Mouse (Mus musculus) lung, embryonic 16.5 days (tissue): Measurements from ENCODE around the gene Ncoa5. TPM values are rescaled to one million over a fixed set of nuclear protein-coding genes. Genes with fewer than 3 reads are reported as not detected.

ENCODE experiments used
- ATAC-seq: fragments of 200-750 bp; cut with Nextera tagmentation; 2 replicates; pipeline ENCODE4 v1.8.0; 2017; ENCODE audit warnings: low read depth, mild to moderate bottlenecking, moderate library complexity
- H3K27ac ChIP-seq: fragments of 300-500 bp; sonication (generic); 2 replicates; pipeline ENCODE4 v1.5.1; 2014; ENCODE audit warnings: mild to moderate bottlenecking, control low read depth, low read length
- H3K27me3 ChIP-seq: fragments of 300-500 bp; sonication (generic); 2 replicates; pipeline ENCODE4 v1.6.1; 2014; ENCODE audit warnings: low read depth, low read length, mixed read lengths; ENCODE audit not compliant: control insufficient read depth, insufficient read depth
- H3K36me3 ChIP-seq: fragments of 300-500 bp; sonication (generic); 2 replicates; pipeline ENCODE4 v1.6.1; 2014; ENCODE audit warnings: low read length; ENCODE audit not compliant: control insufficient read depth, insufficient read depth
- H3K4me1 ChIP-seq: fragments of 300-500 bp; sonication (generic); replicated peaks from 2 replicates; pipeline ENCODE4 v1.6.1; 2014; ENCODE audit warnings: low read length, mixed read lengths; ENCODE audit not compliant: control insufficient read depth, insufficient read depth
- H3K4me2 ChIP-seq: fragments of 300-500 bp; sonication (generic); 2 replicates; pipeline ENCODE4 v1.6.1; 2014; ENCODE audit warnings: low read depth, low read length, control low read depth
- H3K4me3 ChIP-seq: fragments of 300-500 bp; sonication (generic); 2 replicates; pipeline ENCODE4 v1.5.1; 2014; ENCODE audit warnings: mild to moderate bottlenecking, low read length, control low read depth
- H3K9ac ChIP-seq: fragments of 300-500 bp; sonication (generic); 2 replicates; pipeline ENCODE4 v1.6.1; 2014; ENCODE audit warnings: low read length, control low read depth
- H3K9me3 ChIP-seq: fragments of 300-500 bp; sonication (generic); 2 replicates; pipeline ENCODE4 v1.6.1; 2016; ENCODE audit warnings: low read length; ENCODE audit not compliant: control insufficient read depth
- WGBS: fragments of 180-500 bp; shearing (Covaris S2); extraction: QIAGEN DNeasy Blood & Tissue Kit; methylation state at CpG from one replicate; pipeline ENCODE4 v1.1.7; 2014; 5-methylcytosine and 5-hydroxymethylcytosine counted together
- polyA plus RNA-seq: library from polyadenylated mRNA; unstranded; fragments of >200 nt; fragmentation: Nextera tagmentation; extraction: Ambion mirVana; gene quantifications from 2 replicates; pipeline ENCODE4 v1.2.1, GENCODE M21; 2015

The Ncoa5 gene
- polyA plus RNA-seq, 1 experiment from 2014 or later: 64.3 TPM

DNA sequence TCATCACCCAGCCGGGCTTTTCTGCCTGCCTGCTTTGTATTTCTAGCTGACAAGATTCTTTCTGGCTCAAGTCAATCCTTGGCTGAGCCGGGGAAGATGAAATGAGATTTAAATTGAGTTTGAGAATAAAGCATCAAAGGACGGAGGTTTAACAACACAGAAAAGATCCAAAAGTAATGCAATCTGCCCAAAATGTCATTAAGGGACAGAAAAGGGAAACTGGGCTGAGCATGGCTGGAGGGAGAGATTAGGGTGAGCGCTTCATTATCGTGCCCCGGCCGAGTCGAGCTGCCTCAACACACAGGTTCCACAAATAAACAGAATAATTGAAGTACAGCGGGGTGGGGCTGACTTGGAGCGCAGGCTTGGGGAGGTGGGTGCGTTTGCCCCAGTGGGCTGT lies 16.9 kb upstream of the Ncoa5 start:
- H3K4me2 ChIP-seq: no peak overlapping the region
- H3K27me3 ChIP-seq: no peaks in the 10 kb centered on the region
- peaks cover 8% of the 10 kb centered on the region; the same call in 1 of the 2 replicates for H3K4me1 ChIP-seq
- 22% methylated on average over 11 of the region's 11 CpGs for whole genome bisulfite sequencing
- ATAC-seq: no peak
- H3K9ac ChIP-seq: no peak overlapping the region
- H3K27ac ChIP-seq: no peak overlapping the region
- no peaks in the 10 kb centered on the region for H3K9me3 ChIP-seq
- no peaks in the 10 kb centered on the region for H3K36me3 ChIP-seq
- H3K4me3 ChIP-seq: no peak overlapping the region

GRCm38 (mm10) chr2:165050826-165051548 lies 16.3 kb upstream of the Ncoa5 start:
- Histone ChIP-seq H3K9me3 (no peaks in the 10 kb centered on the region), H3K9ac (no peak overlapping the region), H3K27me3 (no peaks in the 10 kb centered on the region), H3K4me3 (no peak overlapping the region), H3K4me2 (no peak overlapping the region), H3K36me3 (no peaks in the 10 kb centered on the region), H3K27ac (no peak overlapping the region), H3K4me1 (0 out of 2 replicates have a peak, but pooled peaks cover 3% of the 10 kb centered on the region)
- ATAC-seq: no peak
- 69% methylated on average over 18 of the region's 18 CpGs for WGBS

DNA sequence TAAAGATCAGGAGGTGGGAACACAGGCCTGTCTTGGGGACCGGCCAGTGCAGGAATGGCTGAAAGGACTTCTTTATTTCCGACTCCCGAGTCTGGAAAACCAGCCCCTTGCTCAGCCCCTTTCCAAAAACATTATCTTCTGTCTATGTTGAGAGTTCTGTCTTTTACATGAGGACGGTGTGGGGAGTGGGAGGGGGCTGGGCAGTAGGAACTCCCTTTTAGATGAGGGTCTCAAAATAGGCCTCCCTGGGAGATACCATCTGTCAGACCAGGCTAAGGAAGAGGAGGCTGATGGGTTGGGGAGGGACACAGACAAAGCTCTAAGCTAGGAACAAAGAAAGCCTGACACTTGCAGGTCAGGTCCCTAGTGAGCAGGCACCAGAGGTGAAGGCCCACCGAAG lies 14.4 kb upstream of the Ncoa5 start:
- H3K27ac ChIP-seq: no peak overlapping the region
- H3K9ac ChIP-seq: no peak overlapping the region
- 54% methylated on average over 5 of the region's 5 CpGs for WGBS
- no peak overlapping the region for H3K4me2 ChIP-seq
- ATAC-seq: no peak
- H3K36me3 ChIP-seq: no peaks in the 10 kb centered on the region
- no peaks in the 10 kb centered on the region for H3K27me3 ChIP-seq
- no peaks in the 10 kb centered on the region for H3K4me1 ChIP-seq
- no peak overlapping the region for H3K4me3 ChIP-seq
- no peaks in the 10 kb centered on the region for H3K9me3 ChIP-seq

- H3K27me3 ChIP-seq: no peaks in the 10 kb centered on the region; the same call in 1 of the 2 replicates
- H3K4me1 ChIP-seq: no peaks in the 10 kb centered on the region
- H3K27ac ChIP-seq: no peak overlapping the region
- no peaks in the 10 kb centered on the region for H3K9me3 ChIP-seq
- no peaks in the 10 kb centered on the region for H3K36me3 ChIP-seq
- no peak for ATAC-seq
- no peak overlapping the region for H3K9ac ChIP-seq
- 55% methylated on average over 2 of the region's 2 CpGs for WGBS
- H3K4me2 ChIP-seq: no peak overlapping the region
- no peak overlapping the region for H3K4me3 ChIP-seq
Observed at GRCm38 (mm10) chr2:165043729-165044128, 9.1 kb upstream of the Ncoa5 start.

DNA sequence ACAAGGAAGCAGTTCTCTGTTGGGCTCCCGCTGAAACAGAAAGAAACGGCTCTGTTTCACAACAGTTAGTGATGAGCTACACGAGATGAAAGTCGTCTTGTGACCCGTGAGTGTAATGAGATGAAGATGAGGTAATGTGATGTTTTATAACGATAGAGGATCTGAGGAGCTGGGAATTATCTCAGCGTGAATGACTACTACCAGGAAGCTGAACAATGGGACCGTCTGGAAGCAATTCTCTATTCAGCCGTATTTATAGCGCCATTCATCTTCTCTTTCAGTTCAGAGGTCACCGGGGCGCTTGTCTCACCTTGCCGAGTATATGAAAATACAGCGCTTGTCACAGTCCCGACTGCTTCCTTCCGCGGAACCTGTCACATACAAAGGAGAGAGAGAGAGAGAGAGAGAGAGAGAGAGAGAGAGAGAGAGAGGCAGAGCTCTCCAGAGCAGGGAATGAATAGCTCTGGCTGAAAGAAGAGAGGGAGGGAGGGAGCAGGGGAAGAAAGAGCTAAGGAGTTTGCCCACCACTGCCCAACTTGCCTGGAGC lies 8.5 kb upstream of the Ncoa5 start:
- Histone ChIP-seq H3K36me3 (no peaks in the 10 kb centered on the region), H3K4me3 (no peak overlapping the region), H3K27ac (no peak overlapping the region), H3K4me2 (no peak overlapping the region), H3K9me3 (no peaks in the 10 kb centered on the region), H3K4me1 (no peaks in the 10 kb centered on the region), H3K9ac (no peak overlapping the region), H3K27me3 (no peaks in the 10 kb centered on the region; the same call in 1 of the 2 replicates)
- 20% methylated on average over 17 of the region's 17 CpGs for WGBS
- ATAC-seq: no peak

DNA sequence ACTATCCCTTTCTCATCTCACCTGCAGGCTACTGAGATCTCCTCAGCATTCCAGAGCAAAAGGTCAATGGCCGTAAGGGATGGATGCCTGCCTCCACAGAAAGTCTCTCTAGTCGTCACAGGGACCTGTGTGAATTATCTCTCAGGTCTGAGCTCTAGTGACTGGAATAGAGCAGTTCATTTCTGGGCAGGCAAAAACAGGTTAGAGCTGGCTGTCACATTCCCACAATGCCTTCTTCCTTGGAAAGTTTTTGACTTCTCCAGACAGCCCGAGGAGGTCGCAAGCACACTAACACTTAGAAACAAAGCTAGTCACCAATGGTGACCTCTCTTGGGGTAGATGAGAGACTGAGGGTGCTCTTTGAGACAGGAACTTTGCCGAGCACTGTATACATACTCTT lies 7.5 kb upstream of the Ncoa5 start:
- Histone ChIP-seq H3K4me2 (no peak overlapping the region), H3K9me3 (no peaks in the 10 kb centered on the region), H3K4me1 (no peaks in the 10 kb centered on the region), H3K27ac (no peak overlapping the region), H3K4me3 (no peak overlapping the region), H3K36me3 (no peaks in the 10 kb centered on the region), H3K27me3 (no peaks in the 10 kb centered on the region; the same call in 1 of the 2 replicates), H3K9ac (no peak overlapping the region)
- WGBS: 55% methylated on average over 5 of the region's 5 CpGs
- no peak for ATAC-seq

GRCm38 (mm10) chr2:165037415-165037814 lies 2.7 kb upstream of the Ncoa5 start:
- Histone ChIP-seq H3K9me3 (no peaks in the 10 kb centered on the region), H3K4me3 (no peak overlapping the region), H3K4me1 (peaks cover 11% of the 10 kb centered on the region), H3K4me2 (no peak overlapping the region), H3K27me3 (no peaks in the 10 kb centered on the region), H3K36me3 (no peaks in the 10 kb centered on the region), H3K9ac (no peak overlapping the region), H3K27ac (no peak overlapping the region)
- 65% methylated on average over 4 of the region's 4 CpGs for WGBS
- ATAC-seq: no peak

DNA sequence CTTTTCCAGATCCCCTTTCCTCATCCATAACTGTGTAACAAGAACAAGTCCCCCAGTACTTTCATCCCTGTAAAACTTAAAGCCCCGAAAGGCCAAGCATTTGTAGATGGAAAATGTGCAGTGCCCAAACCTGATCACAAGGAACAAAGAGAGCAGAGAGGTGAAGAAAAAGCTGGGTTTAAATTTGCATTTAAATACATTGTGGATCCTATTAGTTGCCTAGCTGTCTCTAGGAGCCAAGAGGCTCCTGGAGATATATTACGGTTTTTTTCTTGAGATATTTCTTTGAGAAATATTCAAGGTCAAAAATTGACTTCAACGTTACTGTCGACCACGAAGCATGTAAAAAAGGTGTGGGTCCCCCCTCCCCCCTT lies 378 bp upstream of the Ncoa5 start:
- Histone ChIP-seq H3K9ac (no peak overlapping the region), H3K4me3 (peak overlapping the region; percentile 95; the same call in 1 of the 2 replicates), H3K9me3 (no peaks in the 10 kb centered on the region), H3K36me3 (no peaks in the 10 kb centered on the region), H3K4me2 (peak overlapping the region; percentile 46), H3K27me3 (no peaks in the 10 kb centered on the region), H3K27ac (no peak overlapping the region), H3K4me1 (peaks cover 15% of the 10 kb centered on the region)
- no peak for ATAC-seq
- 48% methylated on average over 5 of the region's 5 CpGs for WGBS

DNA sequence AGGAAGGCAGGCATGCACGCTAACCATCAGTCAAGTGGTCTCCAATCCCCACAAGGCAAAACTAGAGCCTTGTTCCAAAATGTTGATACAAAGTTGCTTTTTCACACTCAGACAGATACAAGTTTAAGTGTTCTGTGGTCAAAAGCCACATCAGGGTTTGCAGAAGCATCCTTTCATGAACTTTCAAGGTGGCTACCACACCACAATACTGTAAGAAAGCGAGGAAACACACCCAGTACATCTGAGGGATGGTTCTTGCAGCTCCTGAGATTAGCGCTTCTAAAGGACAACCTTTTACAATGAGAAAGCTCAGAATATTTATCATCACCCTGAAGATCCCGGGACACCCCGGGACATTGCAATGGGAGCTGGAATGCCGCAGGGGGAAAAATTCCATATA lies 1.4 kb downstream of the Ncoa5 start:
- H3K27ac ChIP-seq: no peak overlapping the region
- no peaks in the 10 kb centered on the region for H3K27me3 ChIP-seq
- peak overlapping the region; percentile 85 for H3K4me2 ChIP-seq
- no peak for ATAC-seq
- no peaks in the 10 kb centered on the region for H3K36me3 ChIP-seq
- peak overlapping the region; percentile 95 for H3K4me3 ChIP-seq
- no peaks in the 10 kb centered on the region for H3K9me3 ChIP-seq
- H3K9ac ChIP-seq: peak overlapping the region; percentile 97
- H3K4me1 ChIP-seq: peaks cover 15% of the 10 kb centered on the region
- 27% methylated on average over 6 of the region's 6 CpGs for WGBS
